Mouse (Mus musculus): ENCODE results near the gene Klhl26.

Gene Klhl26

GRCm38 (mm10) chr8:70471856-70472255 lies 4.9 kb downstream of the Klhl26 start:
- DNase-seq (ENCODE audit: low read depth) = no peak

GRCm38 (mm10) chr8:70469938-70470337 lies 6.8 kb downstream of the Klhl26 start:
- DNase-seq (ENCODE audit: low read depth) = no peak

- no peak for DNase-seq (ENCODE audit: low read depth)
These were observed 7.4 kb downstream of the Klhl26 start for GRCm38 (mm10) chr8:70469295-70469916.

- no peak for DNase-seq (ENCODE audit: low read depth)
These were observed 8.0 kb downstream of the Klhl26 start for GRCm38 (mm10) chr8:70468733-70469132.

- DNase-seq (ENCODE audit: low read depth) = no peak
These were observed 8.9 kb downstream of the Klhl26 start for GRCm38 (mm10) chr8:70467907-70468306.

- no peak for DNase-seq (ENCODE audit: low read depth)
These were observed 9.5 kb downstream of the Klhl26 start for GRCm38 (mm10) chr8:70467229-70467725.

GRCm38 (mm10) chr8:70466771-70467170 lies 10.0 kb downstream of the Klhl26 start:
- DNase-seq (ENCODE audit: low read depth) = no peak

GRCm38 (mm10) chr8:70466305-70466704 lies 10.5 kb downstream of the Klhl26 start:
- DNase-seq (ENCODE audit: low read depth) = no peak

- no peak for DNase-seq (ENCODE audit: low read depth)
These were observed 11.1 kb downstream of the Klhl26 start for GRCm38 (mm10) chr8:70465701-70466100.

- no peak for DNase-seq (ENCODE audit: low read depth)
These were observed 12.6 kb downstream of the Klhl26 start for GRCm38 (mm10) chr8:70464162-70464561.

- no peak for DNase-seq (ENCODE audit: low read depth)
These were observed 13.5 kb downstream of the Klhl26 start for GRCm38 (mm10) chr8:70463306-70463705.

GRCm38 (mm10) chr8:70462516-70462813 lies 14.3 kb downstream of the Klhl26 start:
- DNase-seq (ENCODE audit: low read depth) = no peak

- no peak for DNase-seq (ENCODE audit: low read depth)
These were observed 14.8 kb downstream of the Klhl26 start for GRCm38 (mm10) chr8:70461765-70462515.

GRCm38 (mm10) chr8:70460606-70461005 lies 16.2 kb downstream of the Klhl26 start:
- no peak for DNase-seq (ENCODE audit: low read depth)

- no peak for DNase-seq (ENCODE audit: low read depth)
These were observed 16.6 kb downstream of the Klhl26 start for GRCm38 (mm10) chr8:70460199-70460598.

GRCm38 (mm10) chr8:70459636-70460035 lies 17.1 kb downstream of the Klhl26 start:
- DNase-seq (ENCODE audit: low read depth) = no peak

- no peak for DNase-seq (ENCODE audit: low read depth)
These were observed 18.3 kb downstream of the Klhl26 start for GRCm38 (mm10) chr8:70458462-70458861.

GRCm38 (mm10) chr8:70457882-70458281 lies 18.9 kb downstream of the Klhl26 start:
- no peak for DNase-seq (ENCODE audit: low read depth)

GRCm38 (mm10) chr8:70456996-70457395 lies 19.8 kb downstream of the Klhl26 start:
- no peak for DNase-seq (ENCODE audit: low read depth)

- DNase-seq (ENCODE audit: low read depth) = no peak
These were observed 22.9 kb downstream of the Klhl26 start for GRCm38 (mm10) chr8:70453852-70454251.

- DNase-seq (ENCODE audit: low read depth) = no peak
These were observed 24.4 kb downstream of the Klhl26 start for GRCm38 (mm10) chr8:70452196-70452966.

GRCm38 (mm10) chr8:70447639-70448420 lies 28.9 kb downstream of the Klhl26 start:
- DNase-seq (ENCODE audit: low read depth) = no peak

Data from induced T-regulatory cell, adult 2 months (primary cell).